Mouse (Mus musculus) liver, embryonic 15.5 days (tissue): ENCODE measurements at regions not wholly inside any gene's neighbourhood (a gene's known extent, or its start where the extent isn't known, plus 50 kb on each side); places are given as distances from the start of the nearest gene placed in this dataset.

ENCODE experiments used
- ATAC-seq: fragments of 200-750 bp; cut with Nextera tagmentation; 2 replicates; pipeline ENCODE4 v1.8.0; 2017; ENCODE audit warnings: moderate number of reproducible peaks, mild to moderate bottlenecking, moderate library complexity; ENCODE audit not compliant: insufficient read depth
- H3K27ac ChIP-seq: fragments of 300-500 bp; sonication (generic); replicated peaks from 2 replicates; pipeline ENCODE4 v1.5.1; 2015; ENCODE audit warnings: mild to moderate bottlenecking, inconsistent platforms
- H3K27me3 ChIP-seq: fragments of 300-500 bp; sonication (generic); 2 replicates; pipeline ENCODE4 v1.6.1; 2015; ENCODE audit warnings: mild to moderate bottlenecking, inconsistent platforms
- H3K36me3 ChIP-seq: fragments of 300-500 bp; sonication (generic); replicated peaks from 2 replicates; pipeline ENCODE4 v1.6.1; 2015; ENCODE audit warnings: moderate library complexity, mild to moderate bottlenecking, inconsistent platforms
- H3K4me1 ChIP-seq: fragments of 300-500 bp; sonication (generic); replicated peaks from 2 replicates; pipeline ENCODE4 v1.6.1; 2015; ENCODE audit warnings: inconsistent platforms
- H3K4me2 ChIP-seq: fragments of 300-500 bp; sonication (generic); 2 replicates; pipeline ENCODE4 v1.6.1; 2015; ENCODE audit warnings: moderate library complexity, mild to moderate bottlenecking, inconsistent platforms
- H3K4me3 ChIP-seq: fragments of 300-500 bp; sonication (generic); replicated peaks from 2 replicates; pipeline ENCODE4 v1.5.1; 2015; ENCODE audit warnings: mild to moderate bottlenecking, inconsistent platforms
- H3K9ac ChIP-seq: fragments of 300-500 bp; sonication (generic); 2 replicates; pipeline ENCODE4 v1.6.1; 2015; ENCODE audit warnings: moderate library complexity, mild to moderate bottlenecking, inconsistent platforms
- H3K9me3 ChIP-seq: fragments of 300-500 bp; sonication (generic); replicated peaks from 2 replicates; pipeline ENCODE4 v1.6.1; 2016; ENCODE audit warnings: inconsistent platforms
- whole genome bisulfite sequencing: fragments of 180-500 bp; shearing (Covaris S2); methylation state at CpG from one replicate; pipeline ENCODE4 v1.1.7; 2015; ENCODE audit warnings: mixed read lengths; ENCODE audit not compliant: insufficient replicate concordance; 5-methylcytosine and 5-hydroxymethylcytosine counted together

- H3K27ac ChIP-seq, result no peak overlapping the region
- no peaks in the 10 kb centered on the region for H3K9me3 ChIP-seq
- no peak overlapping the region for H3K4me3 ChIP-seq
- no peak overlapping the region for H3K4me2 ChIP-seq
- H3K27me3 ChIP-seq, result no peaks in the 10 kb centered on the region
- no peak for ATAC-seq
- H3K4me1 ChIP-seq, result peaks cover 26% of the 10 kb centered on the region
- H3K36me3 ChIP-seq, result no peaks in the 10 kb centered on the region
- WGBS, result 71% methylated on average over 4 of the region's 4 CpGs
- H3K9ac ChIP-seq, result no peak overlapping the region
Observed at GRCm38 (mm10) chr10:118769751-118770150, 100.3 kb downstream of the Dyrk2 start.

GRCm38 (mm10) chr10:118778656-118779055 is 91.4 kb downstream of the Dyrk2 start:
- no peaks in the 10 kb centered on the region for H3K36me3 ChIP-seq

GRCm38 (mm10) chr10:118780831-118781569 is 89.0 kb downstream of the Dyrk2 start:
- no peaks in the 10 kb centered on the region for H3K9me3 ChIP-seq
- ATAC-seq, result no peak
- H3K4me3 ChIP-seq, result no peak overlapping the region
- H3K27me3 ChIP-seq, result no peaks in the 10 kb centered on the region
- no peak overlapping the region for H3K4me2 ChIP-seq
- no peaks in the 10 kb centered on the region for H3K36me3 ChIP-seq
- no peak overlapping the region for H3K27ac ChIP-seq
- no peaks in the 10 kb centered on the region for H3K4me1 ChIP-seq
- H3K9ac ChIP-seq, result no peak overlapping the region
- 48% methylated on average over 10 of the region's 10 CpGs for WGBS

More at GRCm38 (mm10) chr10:118778656-118779055, 91.4 kb downstream of the Dyrk2 start:
- Histone ChIP-seq H3K4me1 (no peaks in the 10 kb centered on the region), H3K9ac (no peak overlapping the region), H3K4me3 (no peak overlapping the region), H3K9me3 (no peaks in the 10 kb centered on the region), H3K27ac (no peak overlapping the region), H3K4me2 (no peak overlapping the region), H3K27me3 (no peaks in the 10 kb centered on the region)
- ATAC-seq, result no peak
- 64% methylated on average over 10 of the region's 10 CpGs for WGBS

GRCm38 (mm10) chr10:118781811-118782232 is 88.2 kb downstream of the Dyrk2 start:
- Histone ChIP-seq H3K27me3 (no peaks in the 10 kb centered on the region), H3K4me3 (no peak overlapping the region), H3K9ac (no peak overlapping the region), H3K4me2 (no peak overlapping the region), H3K9me3 (no peaks in the 10 kb centered on the region), H3K27ac (no peak overlapping the region), H3K4me1 (no peaks in the 10 kb centered on the region), H3K36me3 (no peaks in the 10 kb centered on the region)
- whole genome bisulfite sequencing, result 54% methylated on average over 10 of the region's 10 CpGs
- ATAC-seq, result no peak

- Histone ChIP-seq H3K27me3 (no peaks in the 10 kb centered on the region), H3K4me3 (no peak overlapping the region), H3K9ac (no peak overlapping the region), H3K9me3 (no peaks in the 10 kb centered on the region), H3K36me3 (no peaks in the 10 kb centered on the region), H3K4me1 (no peaks in the 10 kb centered on the region), H3K27ac (no peak overlapping the region), H3K4me2 (no peak overlapping the region)
- 51% methylated on average over 6 of the region's 6 CpGs for WGBS
- no peak for ATAC-seq
Observed at GRCm38 (mm10) chr10:118782646-118783045, 87.4 kb downstream of the Dyrk2 start.

GRCm38 (mm10) chr10:118787280-118787690 is 82.7 kb downstream of the Dyrk2 start:
- WGBS, result 63% methylated on average over 8 of the region's 8 CpGs
- no peak overlapping the region for H3K4me2 ChIP-seq
- H3K27me3 ChIP-seq, result no peaks in the 10 kb centered on the region
- no peak for ATAC-seq
- H3K27ac ChIP-seq, result no peak overlapping the region
- H3K4me3 ChIP-seq, result no peak overlapping the region
- H3K9me3 ChIP-seq, result no peaks in the 10 kb centered on the region
- H3K9ac ChIP-seq, result no peak overlapping the region
- no peaks in the 10 kb centered on the region for H3K36me3 ChIP-seq
- no peaks in the 10 kb centered on the region for H3K4me1 ChIP-seq

GRCm38 (mm10) chr10:118792352-118793100 is 77.5 kb downstream of the Dyrk2 start:
- 67% methylated on average over 15 of the region's 15 CpGs for WGBS

GRCm38 (mm10) chr10:118793794-118794193 is 76.2 kb downstream of the Dyrk2 start:
- Histone ChIP-seq H3K4me1 (no peaks in the 10 kb centered on the region), H3K9me3 (no peaks in the 10 kb centered on the region), H3K4me3 (no peak overlapping the region), H3K36me3 (no peaks in the 10 kb centered on the region), H3K4me2 (no peak overlapping the region), H3K27ac (no peak overlapping the region), H3K27me3 (no peaks in the 10 kb centered on the region), H3K9ac (no peak overlapping the region)
- ATAC-seq, result no peak
- 61% methylated on average over 2 of the region's 2 CpGs for WGBS

More at GRCm38 (mm10) chr10:118792352-118793100, 77.5 kb downstream of the Dyrk2 start:
- no peak overlapping the region for H3K27ac ChIP-seq
- no peak for ATAC-seq
- H3K9me3 ChIP-seq, result no peaks in the 10 kb centered on the region
- no peaks in the 10 kb centered on the region for H3K4me1 ChIP-seq
- H3K27me3 ChIP-seq, result no peaks in the 10 kb centered on the region
- no peak overlapping the region for H3K4me2 ChIP-seq
- no peak overlapping the region for H3K9ac ChIP-seq
- H3K36me3 ChIP-seq, result no peaks in the 10 kb centered on the region
- no peak overlapping the region for H3K4me3 ChIP-seq

- H3K4me3 ChIP-seq, result no peak overlapping the region
Observed at GRCm38 (mm10) chr10:118794395-118795060, 75.5 kb downstream of the Dyrk2 start.

GRCm38 (mm10) chr10:118795061-118795407 is 75.0 kb downstream of the Dyrk2 start:
- Histone ChIP-seq H3K4me3 (no peak overlapping the region), H3K27ac (no peak overlapping the region), H3K9me3 (no peaks in the 10 kb centered on the region), H3K36me3 (no peaks in the 10 kb centered on the region), H3K27me3 (no peaks in the 10 kb centered on the region), H3K9ac (no peak overlapping the region), H3K4me1 (no peaks in the 10 kb centered on the region), H3K4me2 (no peak overlapping the region)
- ATAC-seq, result no peak
- 62% methylated on average over 3 of the region's 3 CpGs for WGBS

More at GRCm38 (mm10) chr10:118794395-118795060, 75.5 kb downstream of the Dyrk2 start:
- no peaks in the 10 kb centered on the region for H3K27me3 ChIP-seq
- H3K9me3 ChIP-seq, result no peaks in the 10 kb centered on the region
- 57% methylated on average over 9 of the region's 9 CpGs for WGBS
- H3K27ac ChIP-seq, result no peak overlapping the region
- no peaks in the 10 kb centered on the region for H3K4me1 ChIP-seq
- no peak for ATAC-seq
- H3K36me3 ChIP-seq, result no peaks in the 10 kb centered on the region
- H3K4me2 ChIP-seq, result no peak overlapping the region
- no peak overlapping the region for H3K9ac ChIP-seq

- H3K36me3 ChIP-seq, result no peaks in the 10 kb centered on the region
- ATAC-seq, result no peak
Observed at GRCm38 (mm10) chr10:118796512-118796911, 73.5 kb downstream of the Dyrk2 start.

More at GRCm38 (mm10) chr10:118796512-118796911, 73.5 kb downstream of the Dyrk2 start:
- Histone ChIP-seq H3K27me3 (no peaks in the 10 kb centered on the region), H3K27ac (no peak overlapping the region), H3K4me3 (no peak overlapping the region), H3K4me1 (no peaks in the 10 kb centered on the region), H3K9ac (no peak overlapping the region), H3K4me2 (no peak overlapping the region), H3K9me3 (no peaks in the 10 kb centered on the region)
- WGBS, result 29% methylated on average over 7 of the region's 7 CpGs
